Mouse (Mus musculus): ENCODE data around the gene Slc25a33. TPM values are rescaled to one million over a fixed set of nuclear protein-coding genes. Genes with fewer than 3 reads are reported as not detected.

Slc25a33 gene
- polyA plus RNA-seq, 1 experiment: 16.8 TPM

DNA sequence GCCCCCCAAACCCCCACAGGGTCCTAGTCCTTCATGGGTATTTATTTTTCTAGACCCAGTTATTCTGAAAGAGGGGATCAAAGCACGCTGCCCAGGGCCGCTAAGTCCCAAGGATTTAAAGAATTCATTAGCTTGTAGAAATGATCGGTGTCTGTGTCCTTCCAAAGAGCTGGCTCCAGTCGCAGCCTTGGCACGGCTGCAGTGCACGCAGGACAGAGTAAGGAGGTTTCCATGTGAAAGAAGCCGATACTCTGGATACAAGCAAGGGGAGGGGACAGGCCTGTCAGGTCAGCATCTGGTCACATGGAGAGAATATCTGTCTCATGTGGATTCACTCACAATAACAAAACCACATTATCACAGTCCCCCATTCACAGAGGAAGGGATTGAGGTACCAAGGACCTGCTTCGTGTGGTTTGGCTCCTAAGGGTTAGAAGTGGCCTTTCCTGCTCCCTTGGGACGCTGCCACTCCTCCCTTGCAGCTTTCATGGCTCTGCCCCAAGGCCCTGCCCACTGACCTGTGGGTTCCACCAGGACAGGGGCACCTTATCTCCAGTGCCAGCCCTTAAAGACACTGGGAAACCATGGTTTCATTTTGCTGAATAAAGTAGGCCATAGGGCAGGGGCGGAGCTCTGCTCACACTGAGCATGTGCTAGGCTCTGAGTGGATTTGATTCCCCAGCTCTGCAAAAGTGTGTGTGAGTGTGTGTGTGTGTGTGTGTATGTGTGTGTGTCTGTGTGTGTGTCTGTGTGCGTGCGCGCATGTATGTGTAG, 15.5 kb upstream of the Slc25a33 start:
- no peaks in the 10 kb centered on the region for H3K36me3 ChIP-seq (ENCODE audit: control insufficient read depth, insufficient read depth, low read length)
- H3K4me1 ChIP-seq (ENCODE audit: control insufficient read depth, insufficient read depth, low read length): peaks cover 28% of the 10 kb centered on the region
- H3K27ac ChIP-seq (ENCODE audit: insufficient read depth, low read depth, low read length): no peak overlapping the region
- peak; percentile 46 for DNase-seq
- WGBS: 67% methylated on average over 13 of the region's 13 CpGs
- no peaks in the 10 kb centered on the region for H3K27me3 ChIP-seq (replicated peaks; ENCODE audit: control insufficient read depth, insufficient read depth, low read length)
- H3K4me3 ChIP-seq (ENCODE audit: insufficient read depth, low read depth, low read length): no peak overlapping the region
- no peak for TF ChIP-seq CTCF (conservative IDR thresholded peaks at IDR 0.05; ENCODE audit: insufficient read depth, insufficient read length, low read depth, low read length)
- TF ChIP-seq POLR2A (IDR thresholded peaks at IDR 0.05; ENCODE audit: low read depth, low read length): no peak

GRCm38 (mm10) chr4:149784901-149785300, 10.8 kb upstream of the Slc25a33 start:
- DNase-seq: no peak
- Histone ChIP-seq H3K4me1 (ENCODE audit: control insufficient read depth, insufficient read depth, low read length) (peaks cover 16% of the 10 kb centered on the region), H3K27me3 (replicated peaks; ENCODE audit: control insufficient read depth, insufficient read depth, low read length) (no peaks in the 10 kb centered on the region), H3K36me3 (ENCODE audit: control insufficient read depth, insufficient read depth, low read length) (no peaks in the 10 kb centered on the region), H3K4me3 (ENCODE audit: insufficient read depth, low read depth, low read length) (no peak overlapping the region), H3K27ac (ENCODE audit: insufficient read depth, low read depth, low read length) (no peak overlapping the region)
- 96% methylated on average over 5 of the region's 5 CpGs for WGBS
- no peak for TF ChIP-seq CTCF (conservative IDR thresholded peaks at IDR 0.05; ENCODE audit: insufficient read depth, insufficient read length, low read depth, low read length)

GRCm38 (mm10) chr4:149784371-149784770, 10.3 kb upstream of the Slc25a33 start:
- DNase-seq: peak; percentile 60

DNA sequence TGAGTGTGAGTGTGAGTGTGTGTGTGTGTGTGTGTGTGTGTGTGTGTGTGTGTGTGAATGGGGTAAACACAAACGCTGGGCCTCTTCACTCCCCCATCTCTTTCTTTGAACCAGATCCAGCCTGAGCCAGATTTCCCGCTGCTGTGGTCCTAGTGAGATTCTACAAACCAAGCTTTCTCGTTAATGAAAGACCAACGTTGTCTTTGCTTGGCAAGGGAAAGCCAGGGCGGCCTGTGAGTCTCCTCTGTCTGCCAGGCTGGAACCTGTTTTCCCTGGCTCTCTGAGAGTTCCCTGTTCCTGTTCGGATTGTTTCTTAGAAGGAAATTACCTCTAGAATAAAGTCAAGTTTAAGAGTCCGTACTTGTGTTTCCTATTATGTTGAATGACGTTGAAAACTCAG, 8.9 kb upstream of the Slc25a33 start:
- Histone ChIP-seq H3K27ac (ENCODE audit: insufficient read depth, low read depth, low read length) (peak overlapping the region; percentile 2; the same call in 1 of the 2 replicates), H3K4me3 (ENCODE audit: insufficient read depth, low read depth, low read length) (no peak overlapping the region), H3K27me3 (replicated peaks; ENCODE audit: control insufficient read depth, insufficient read depth, low read length) (no peaks in the 10 kb centered on the region), H3K4me1 (ENCODE audit: control insufficient read depth, insufficient read depth, low read length) (peaks cover 10% of the 10 kb centered on the region; the same call in 1 of the 2 replicates), H3K36me3 (ENCODE audit: control insufficient read depth, insufficient read depth, low read length) (no peaks in the 10 kb centered on the region)
- peak; percentile 82 for DNase-seq
- whole genome bisulfite sequencing: 33% methylated on average over 8 of the region's 8 CpGs
- TF ChIP-seq CTCF (conservative IDR thresholded peaks at IDR 0.05; ENCODE audit: insufficient read depth, insufficient read length, low read depth, low read length): no peak
- no peak for TF ChIP-seq POLR2A (IDR thresholded peaks at IDR 0.05; ENCODE audit: low read depth, low read length)

More at GRCm38 (mm10) chr4:149784371-149784770, 10.3 kb upstream of the Slc25a33 start:
- Histone ChIP-seq H3K36me3 (ENCODE audit: control insufficient read depth, insufficient read depth, low read length) (no peaks in the 10 kb centered on the region), H3K4me3 (ENCODE audit: insufficient read depth, low read depth, low read length) (no peak overlapping the region), H3K4me1 (ENCODE audit: control insufficient read depth, insufficient read depth, low read length) (peaks cover 10% of the 10 kb centered on the region), H3K27ac (ENCODE audit: insufficient read depth, low read depth, low read length) (no peak overlapping the region), H3K27me3 (replicated peaks; ENCODE audit: control insufficient read depth, insufficient read depth, low read length) (no peaks in the 10 kb centered on the region)
- WGBS: 57% methylated on average over 9 of the region's 9 CpGs
- TF ChIP-seq POLR2A (IDR thresholded peaks at IDR 0.05; ENCODE audit: low read depth, low read length) (no peak), CTCF (conservative IDR thresholded peaks at IDR 0.05; ENCODE audit: insufficient read depth, insufficient read length, low read depth, low read length) (no peak)

- Histone ChIP-seq H3K4me1 (ENCODE audit: control insufficient read depth, insufficient read depth, low read length) (peaks cover 25% of the 10 kb centered on the region; the same call in 1 of the 2 replicates), H3K4me3 (ENCODE audit: insufficient read depth, low read depth, low read length) (no peak overlapping the region), H3K27me3 (replicated peaks; ENCODE audit: control insufficient read depth, insufficient read depth, low read length) (no peaks in the 10 kb centered on the region), H3K27ac (ENCODE audit: insufficient read depth, low read depth, low read length) (no peak overlapping the region), H3K36me3 (ENCODE audit: control insufficient read depth, insufficient read depth, low read length) (no peaks in the 10 kb centered on the region)
- 54% methylated on average over 13 of the region's 13 CpGs for WGBS
- DNase-seq: peak; percentile 64
- TF ChIP-seq POLR2A (IDR thresholded peaks at IDR 0.05; ENCODE audit: low read depth, low read length): no peak
- no peak for TF ChIP-seq CTCF (conservative IDR thresholded peaks at IDR 0.05; ENCODE audit: insufficient read depth, insufficient read length, low read depth, low read length)
These were observed 6.7 kb upstream of the Slc25a33 start for GRCm38 (mm10) chr4:149780565-149781356.

DNA sequence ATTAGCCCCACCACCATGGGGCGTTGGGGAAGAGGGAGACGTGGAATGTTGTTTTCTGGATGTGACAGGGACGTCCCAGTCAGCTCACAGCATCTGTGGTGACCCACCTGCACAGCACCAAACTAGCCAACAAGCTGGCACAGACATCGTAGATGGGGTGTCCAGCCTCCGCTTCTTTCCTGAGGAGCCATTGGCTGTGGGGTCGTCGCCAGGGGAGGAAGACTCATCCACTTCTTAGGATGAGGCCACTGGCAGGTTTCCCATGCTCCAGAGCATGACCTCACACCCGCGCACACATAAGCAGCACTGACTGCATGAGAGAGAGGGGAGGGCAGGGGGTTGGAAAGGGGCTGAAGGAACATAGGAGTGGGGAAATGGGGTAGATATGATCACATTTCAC, 5.9 kb upstream of the Slc25a33 start:
- no peak for DNase-seq
- Histone ChIP-seq H3K4me1 (ENCODE audit: control insufficient read depth, insufficient read depth, low read length) (peaks cover 31% of the 10 kb centered on the region; the same call in 1 of the 2 replicates), H3K4me3 (ENCODE audit: insufficient read depth, low read depth, low read length) (no peak overlapping the region), H3K27me3 (replicated peaks; ENCODE audit: control insufficient read depth, insufficient read depth, low read length) (no peaks in the 10 kb centered on the region), H3K27ac (ENCODE audit: insufficient read depth, low read depth, low read length) (no peak overlapping the region), H3K36me3 (ENCODE audit: control insufficient read depth, insufficient read depth, low read length) (no peaks in the 10 kb centered on the region)
- WGBS: 91% methylated on average over 9 of the region's 9 CpGs
- TF ChIP-seq CTCF (conservative IDR thresholded peaks at IDR 0.05; ENCODE audit: insufficient read depth, insufficient read length, low read depth, low read length) (no peak), POLR2A (IDR thresholded peaks at IDR 0.05; ENCODE audit: low read depth, low read length) (no peak)

GRCm38 (mm10) chr4:149777126-149777525, 3.0 kb upstream of the Slc25a33 start:
- Histone ChIP-seq H3K36me3 (ENCODE audit: control insufficient read depth, insufficient read depth, low read length) (no peaks in the 10 kb centered on the region), H3K4me1 (ENCODE audit: control insufficient read depth, insufficient read depth, low read length) (peaks cover 27% of the 10 kb centered on the region; the same call in 1 of the 2 replicates), H3K4me3 (ENCODE audit: insufficient read depth, low read depth, low read length) (no peak overlapping the region), H3K27me3 (replicated peaks; ENCODE audit: control insufficient read depth, insufficient read depth, low read length) (no peaks in the 10 kb centered on the region), H3K27ac (ENCODE audit: insufficient read depth, low read depth, low read length) (peak overlapping the region; percentile 14; the same call in 1 of the 2 replicates)
- TF ChIP-seq POLR2A (IDR thresholded peaks at IDR 0.05; ENCODE audit: low read depth, low read length): no peak
- peak; percentile 85 for DNase-seq
- WGBS: 70% methylated on average over 9 of the region's 9 CpGs

Measured in kidney, adult 2 months (tissue).